Mouse (Mus musculus) right cerebral cortex, postnatal 36 days (tissue): Measurements from ENCODE around the gene Cfap61.

Experiments
- DNase-seq, 2 experiments: peaks; one replicate each; pipeline ENCODE4 v3.0.0; 2022; ENCODE audit warnings: low spot score in 2 of 2, mixed read lengths in 1 of 2

Gene Cfap61

DNA sequence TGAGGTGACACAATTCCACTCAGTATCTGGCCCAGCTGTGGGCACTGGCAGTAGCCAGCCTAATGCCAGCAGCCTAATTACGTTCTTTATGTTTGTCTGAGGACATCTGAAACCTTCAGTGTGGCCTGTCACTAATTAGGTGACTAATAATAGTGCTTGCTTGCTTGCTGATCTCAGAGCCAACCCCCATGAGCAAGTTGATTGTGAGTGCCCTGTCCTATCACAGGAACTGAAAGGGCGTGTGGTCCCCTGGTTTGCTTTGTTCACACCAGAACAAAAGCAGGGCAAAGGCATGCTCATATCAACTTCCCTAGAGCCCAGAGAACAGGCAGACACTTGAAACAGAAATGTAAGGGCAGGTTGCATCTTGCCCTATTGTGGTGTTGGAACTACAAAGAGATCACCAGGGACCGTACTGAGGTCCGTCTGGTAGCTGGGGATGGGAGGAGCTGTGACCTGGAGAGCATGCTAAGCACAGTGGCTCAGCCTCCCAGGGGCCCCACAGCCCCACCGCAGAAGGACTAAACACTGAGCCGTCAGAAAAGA lies 148.8 kb downstream of the Cfap61 start:
- DNase-seq: no peak

DNA sequence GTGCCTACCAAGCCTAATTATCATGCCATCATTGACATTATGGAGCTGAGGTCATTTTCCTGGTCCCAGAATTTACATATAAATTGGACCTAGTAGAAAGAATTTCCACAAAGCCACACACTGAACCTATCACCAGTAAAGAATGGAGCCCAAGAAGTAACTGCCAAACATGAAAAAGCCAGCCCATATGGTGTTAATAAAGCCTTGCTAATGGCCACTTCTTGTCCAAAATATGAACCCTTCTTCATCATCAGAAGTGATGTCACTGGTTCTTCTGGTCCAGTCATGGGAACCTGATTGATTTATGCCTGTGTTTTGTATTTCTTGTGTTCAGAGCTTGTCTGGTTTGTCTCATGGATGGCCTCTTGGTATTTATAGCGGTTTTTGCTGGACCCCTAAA lies 152.8 kb downstream of the Cfap61 start:
- DNase-seq: no peak

DNA sequence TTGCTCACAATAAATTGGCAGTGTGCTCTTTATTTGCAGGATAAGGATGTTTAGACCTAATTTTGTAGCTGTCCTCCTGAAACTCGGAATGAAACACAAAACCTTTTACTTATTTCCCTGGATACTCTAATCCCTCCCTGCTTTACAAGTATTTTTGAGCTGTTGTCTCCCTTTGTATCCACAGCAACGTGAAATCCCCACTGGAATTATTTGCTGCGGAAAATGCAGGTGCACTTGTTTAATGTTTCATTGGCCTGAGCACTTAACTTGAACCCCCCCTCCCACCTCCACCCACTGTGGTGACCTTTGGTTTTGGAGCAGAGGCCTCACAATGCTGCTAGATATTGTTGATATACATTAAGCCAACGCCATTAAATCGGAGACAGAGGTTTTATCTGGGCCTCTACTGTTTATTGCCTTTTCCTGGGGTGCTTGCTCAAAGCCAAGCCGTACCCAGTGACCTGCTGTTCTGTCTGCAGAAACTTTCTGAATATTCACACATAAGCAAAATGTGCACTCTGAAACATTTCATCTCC lies 154.6 kb downstream of the Cfap61 start:
- DNase-seq: no peak

DNA sequence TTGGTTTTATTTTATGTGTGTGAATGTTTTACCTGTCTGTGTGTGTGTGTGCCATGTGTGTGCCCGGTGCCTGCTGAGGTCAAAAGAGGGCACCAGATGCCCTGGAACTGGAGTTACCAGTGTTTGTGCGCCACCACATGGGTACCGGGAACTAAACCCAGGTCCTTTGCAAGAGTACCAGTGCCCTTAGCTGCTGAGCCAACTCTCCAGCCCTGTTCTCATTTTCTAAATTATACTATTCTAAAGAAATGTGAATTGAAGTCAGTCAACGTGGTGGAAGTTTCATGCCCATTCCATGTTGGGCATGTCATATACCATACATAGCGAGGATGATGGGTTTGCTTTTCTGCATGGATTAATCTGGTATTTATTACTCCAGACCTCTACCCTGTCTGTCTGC lies 162.9 kb downstream of the Cfap61 start:
- DNase-seq: no peak

DNA sequence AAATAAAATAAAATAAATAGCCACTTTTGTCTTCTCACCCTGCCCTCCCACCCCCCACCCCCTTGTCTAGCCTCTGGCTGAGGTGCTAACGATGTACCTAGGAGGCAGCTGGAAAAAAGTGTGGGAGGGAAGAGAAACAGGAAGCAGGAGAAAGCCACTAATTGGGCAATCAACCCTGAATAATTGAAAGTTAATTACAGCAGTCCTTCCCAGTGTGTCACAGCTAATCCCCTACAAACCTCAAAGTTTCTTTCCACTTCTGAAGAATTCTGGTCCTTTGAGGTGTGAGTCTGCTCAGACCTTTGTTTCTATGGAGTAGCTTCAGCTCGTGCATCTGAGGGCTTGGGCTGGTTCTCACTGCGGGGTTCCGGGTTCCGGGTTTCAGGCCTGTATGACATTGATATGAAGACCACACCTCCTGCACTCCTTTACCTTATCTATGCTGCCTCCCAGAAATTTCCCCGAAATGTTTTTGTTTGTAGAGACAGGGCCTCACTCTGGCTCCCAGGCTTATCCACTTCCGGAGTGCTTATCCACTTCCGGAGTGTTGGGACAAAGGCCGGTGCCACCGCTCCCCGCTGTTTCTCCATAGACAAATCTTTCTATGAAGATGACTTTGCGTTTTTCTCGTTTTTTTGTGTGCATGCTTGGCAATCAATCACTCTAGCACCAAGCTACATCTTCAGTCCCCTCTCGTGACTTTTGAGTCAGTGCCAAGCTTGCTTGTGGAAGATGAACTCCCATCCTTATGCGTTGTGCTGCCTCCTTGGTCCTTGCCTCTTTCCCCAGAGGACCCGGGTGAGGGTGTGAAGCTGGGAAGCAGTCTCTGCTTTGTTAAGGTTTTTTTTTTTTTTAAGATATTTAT lies 164.5 kb downstream of the Cfap61 start:
- DNase-seq: no peak

DNA sequence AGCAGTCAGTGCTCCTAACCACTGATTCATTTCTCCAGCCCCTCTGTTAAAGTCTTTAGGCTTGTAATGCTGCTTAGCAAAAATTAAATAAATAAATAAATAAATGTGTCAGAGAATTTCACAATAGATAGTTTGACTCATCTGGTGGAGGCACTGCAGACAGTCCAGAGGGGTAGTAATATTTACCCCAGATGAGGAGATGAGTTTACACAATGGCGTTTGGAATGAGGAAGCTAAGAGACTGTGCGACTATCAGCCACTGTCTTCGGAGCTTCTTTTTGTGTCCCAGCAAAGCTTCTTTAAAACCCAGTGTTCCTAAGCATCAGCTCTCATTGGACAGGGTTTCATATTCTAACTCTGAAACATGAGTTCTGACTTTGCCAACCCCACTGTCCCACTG lies 165.3 kb downstream of the Cfap61 start:
- no peak for DNase-seq

DNA sequence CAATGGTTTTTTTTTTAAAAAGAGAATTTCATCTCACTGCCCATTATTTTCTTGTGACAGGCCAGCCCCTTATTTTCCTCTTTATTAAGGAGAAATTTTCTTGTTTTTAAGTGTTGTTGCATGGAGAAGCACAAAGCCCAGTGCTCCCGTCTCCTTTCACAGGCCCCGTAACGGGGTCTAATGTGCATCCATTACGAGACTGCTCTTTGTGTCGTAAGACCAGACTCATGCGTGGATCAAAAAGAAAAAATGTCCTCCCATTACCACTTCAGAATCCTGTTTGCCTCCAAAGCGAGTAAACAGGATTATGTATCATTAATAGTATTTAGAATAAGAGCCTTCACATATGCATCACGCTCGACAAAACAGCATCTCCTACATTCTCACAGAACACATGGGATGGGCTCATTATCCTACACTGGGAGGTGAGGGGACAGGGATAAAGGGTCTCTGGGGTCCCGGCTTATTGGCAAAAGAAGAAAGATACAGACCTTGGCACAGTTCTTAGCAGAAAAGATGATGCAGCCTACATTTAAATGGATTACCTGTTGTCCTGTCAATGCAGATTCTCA lies 166.0 kb downstream of the Cfap61 start:
- DNase-seq: no peak

DNA sequence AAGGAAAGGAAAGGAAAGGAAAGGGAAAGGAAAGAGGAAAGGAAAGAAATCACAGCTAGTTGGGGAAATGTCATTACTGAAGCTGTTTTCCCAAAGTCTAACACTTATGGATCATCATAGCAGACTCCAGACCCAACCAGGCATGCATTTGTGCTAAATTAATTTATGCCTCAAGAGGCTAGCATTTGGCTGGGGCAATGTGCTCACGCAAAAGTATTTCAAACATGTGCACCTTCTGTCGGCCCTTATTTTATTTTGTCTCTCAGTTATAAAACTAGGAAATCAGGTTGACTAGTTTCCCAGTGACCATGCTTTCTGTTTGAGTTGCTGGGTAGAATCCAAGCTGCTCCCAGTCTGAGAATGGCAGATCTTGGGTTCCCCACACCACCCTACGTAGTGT lies 168.0 kb downstream of the Cfap61 start:
- no peak for DNase-seq

DNA sequence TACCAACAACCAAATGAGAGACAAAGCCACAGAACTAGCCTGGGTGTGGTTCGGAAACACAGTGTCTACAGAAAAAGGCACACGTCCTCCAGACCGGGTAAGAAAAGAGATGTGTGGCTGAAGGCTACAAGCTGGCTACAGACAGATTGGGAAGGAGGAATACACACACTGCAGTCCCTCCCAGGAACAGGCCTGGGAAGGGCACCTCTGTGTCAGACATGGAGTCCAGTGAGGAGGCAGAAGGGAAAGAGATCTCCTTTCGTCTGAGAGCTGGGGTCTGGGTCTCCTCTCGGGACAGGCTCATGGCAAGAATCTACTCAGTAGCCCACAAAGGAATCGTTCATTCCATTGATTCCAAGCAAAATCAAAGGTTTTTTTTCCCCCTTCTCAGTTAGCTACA lies 170.8 kb downstream of the Cfap61 start:
- DNase-seq: no peak

DNA sequence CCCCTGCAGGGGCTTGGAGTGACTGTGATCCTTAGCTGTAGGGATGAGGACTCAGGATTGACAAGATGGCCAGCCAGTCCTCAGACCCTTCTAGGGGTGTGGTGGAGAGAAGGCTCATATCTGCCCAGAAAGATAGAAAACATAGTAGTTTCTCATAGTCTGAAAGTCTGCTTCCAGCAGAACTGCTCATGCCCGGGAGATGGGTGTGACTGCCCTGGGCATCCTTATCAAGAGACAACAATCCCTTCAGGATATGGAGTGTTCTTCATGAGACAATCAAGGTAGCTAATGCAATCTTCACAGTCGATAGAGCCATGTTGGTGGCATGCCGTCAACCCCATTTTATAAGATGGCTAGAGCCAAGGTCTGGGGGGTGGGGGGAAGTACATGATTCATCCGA lies 173.4 kb downstream of the Cfap61 start:
- DNase-seq: no peak

DNA sequence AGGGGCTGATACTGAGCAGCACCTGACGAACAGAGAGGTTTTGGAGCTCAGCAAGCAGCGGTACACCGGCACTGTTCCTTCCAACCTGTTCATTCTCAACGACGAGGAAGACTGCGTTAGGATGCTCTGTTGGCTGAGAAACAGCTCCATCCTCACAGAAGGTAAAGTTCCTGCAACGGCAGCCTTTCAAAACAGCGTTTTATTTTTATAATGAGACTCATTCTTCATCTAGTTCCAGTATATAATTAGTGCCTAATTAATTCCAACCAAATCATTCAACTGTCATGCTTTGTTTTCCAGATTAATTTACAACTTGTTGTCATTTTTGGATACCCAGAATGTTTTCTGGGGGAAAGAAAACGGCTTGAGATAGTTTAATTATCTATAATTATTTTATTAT lies 175.3 kb downstream of the Cfap61 start:
- DNase-seq: no peak

DNA sequence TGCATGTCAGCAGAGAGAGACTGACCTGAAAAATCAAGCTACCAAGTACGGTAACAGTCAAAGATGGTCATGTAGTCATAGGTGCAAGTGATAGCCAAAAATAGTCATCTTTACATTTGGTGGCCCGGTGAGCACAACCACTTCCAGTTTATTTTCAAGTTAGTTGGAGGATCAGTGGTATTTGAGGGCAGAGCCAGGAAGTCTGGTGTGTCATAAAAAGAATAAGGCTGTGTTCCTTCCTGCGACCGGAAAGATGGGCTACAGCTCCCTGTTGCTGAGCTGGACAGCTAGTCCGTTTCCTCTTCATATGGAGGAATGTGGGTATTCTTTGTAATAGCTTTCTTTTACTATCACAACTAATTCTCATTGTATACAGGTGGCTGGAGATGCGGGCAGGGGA lies 181.7 kb downstream of the Cfap61 start:
- no peak for DNase-seq

DNA sequence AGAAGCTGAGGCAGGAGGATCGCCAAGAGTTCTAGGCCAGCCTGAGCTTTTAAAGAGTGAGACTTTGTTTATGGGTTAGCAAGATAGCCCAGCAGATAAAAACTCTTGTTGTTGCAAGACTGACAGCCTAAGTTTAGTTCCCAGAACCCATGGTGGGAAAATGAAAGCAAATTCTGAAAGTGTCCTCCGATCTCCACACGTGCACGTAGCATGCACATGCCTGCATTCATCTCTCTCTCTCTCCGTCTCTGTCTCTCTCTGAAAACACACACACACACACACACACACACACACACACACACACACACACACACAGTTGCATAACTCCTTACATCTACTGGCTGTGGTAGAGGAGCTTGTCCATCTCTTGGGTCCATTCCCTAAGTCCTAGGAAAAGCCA lies 182.1 kb downstream of the Cfap61 start:
- no peak for DNase-seq

DNA sequence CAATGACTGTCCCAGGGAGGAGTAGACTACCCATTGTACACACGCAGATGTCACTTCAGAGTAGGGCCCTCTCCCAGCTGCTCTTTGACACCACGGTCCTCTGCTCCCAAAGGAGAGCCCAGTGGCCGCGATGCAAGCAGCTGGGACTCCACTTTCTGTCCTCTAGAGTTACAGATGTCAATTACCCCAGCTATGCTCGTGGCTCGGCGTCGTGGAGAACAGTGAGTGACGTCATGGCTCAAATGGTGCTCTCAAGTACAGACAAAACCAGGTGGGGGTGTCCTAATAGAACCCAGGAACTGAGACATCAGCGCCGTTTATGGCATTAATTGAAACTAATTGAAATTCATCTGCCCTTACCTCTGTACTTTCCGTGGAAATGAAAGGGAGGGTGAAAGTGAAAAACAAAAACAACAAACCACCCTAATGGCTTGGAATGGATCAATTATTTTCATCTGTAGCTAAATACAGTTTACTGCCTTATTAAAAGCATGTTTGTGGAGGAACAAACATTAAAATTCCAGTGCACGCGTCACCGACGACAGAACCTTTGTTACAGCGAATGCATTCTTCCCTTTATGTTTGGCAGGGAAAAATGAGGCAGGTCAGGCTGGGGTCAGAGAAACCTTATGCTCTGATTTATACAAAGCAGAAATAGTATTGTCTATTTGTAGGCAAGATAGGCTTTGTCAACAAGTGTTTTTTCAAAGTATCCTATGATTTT lies 182.8 kb downstream of the Cfap61 start:
- no peak for DNase-seq

DNA sequence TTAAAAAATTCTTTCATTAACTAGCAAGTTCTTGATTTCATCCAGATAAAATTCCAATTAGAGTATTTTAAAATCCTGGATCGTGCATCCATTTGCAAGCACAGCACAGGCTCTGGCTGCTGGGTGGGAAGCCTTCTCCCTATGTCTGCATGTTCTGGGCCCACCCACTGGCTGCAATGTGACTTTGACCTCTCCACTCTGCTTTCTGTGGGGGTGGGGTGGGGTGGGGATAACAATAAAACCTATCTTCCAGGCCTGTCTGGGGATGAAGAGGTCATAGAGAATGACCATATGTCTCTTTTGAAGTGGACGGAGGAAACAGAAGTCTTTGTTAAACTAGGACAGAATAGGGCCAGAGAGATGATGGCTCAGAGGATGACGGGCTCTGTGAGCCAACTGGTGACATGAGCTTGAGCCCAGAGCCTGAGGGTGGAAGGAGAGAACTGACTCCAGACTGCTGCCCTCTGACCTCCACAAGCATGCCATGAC lies 183.4 kb downstream of the Cfap61 start:
- no peak for DNase-seq

DNA sequence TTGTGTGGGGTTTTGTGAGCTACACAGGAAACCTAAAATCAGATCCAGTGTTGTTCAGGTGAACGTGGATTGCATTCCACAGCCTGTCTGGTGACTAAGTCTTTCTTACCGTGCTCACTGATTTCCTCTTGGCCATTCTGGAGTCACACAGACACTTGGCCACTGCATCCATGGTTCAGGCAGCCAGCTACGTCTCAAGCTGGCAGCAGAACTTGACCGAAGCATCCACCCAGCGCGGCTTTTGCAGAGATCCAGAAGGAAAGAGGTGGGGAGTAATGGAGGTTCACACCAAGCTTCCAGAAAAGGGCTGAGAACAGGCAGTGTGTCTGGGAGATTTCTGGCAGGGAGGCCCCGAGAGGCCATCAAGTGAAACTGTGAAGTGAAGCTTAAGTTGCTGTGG lies 187.0 kb downstream of the Cfap61 start:
- no peak for DNase-seq

DNA sequence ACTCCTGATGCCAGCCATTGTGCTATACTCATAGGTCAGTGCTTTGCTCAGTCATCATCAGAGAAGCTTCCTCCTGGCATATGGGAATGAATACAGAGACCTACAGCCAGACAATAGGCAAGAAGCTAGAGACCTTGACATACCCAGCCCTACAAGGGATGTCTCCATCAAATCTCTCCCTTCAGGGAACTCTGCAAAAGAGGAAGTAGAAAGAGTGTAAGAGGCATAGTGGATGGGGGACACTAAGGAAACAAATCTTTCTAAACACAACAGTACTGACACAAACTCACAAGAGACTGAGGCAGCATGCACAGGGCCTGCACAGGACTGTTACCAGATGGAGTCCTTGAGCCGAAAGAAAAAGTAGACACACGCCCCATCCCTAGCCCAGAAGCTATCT lies 190.5 kb downstream of the Cfap61 start:
- no peak for DNase-seq

DNA sequence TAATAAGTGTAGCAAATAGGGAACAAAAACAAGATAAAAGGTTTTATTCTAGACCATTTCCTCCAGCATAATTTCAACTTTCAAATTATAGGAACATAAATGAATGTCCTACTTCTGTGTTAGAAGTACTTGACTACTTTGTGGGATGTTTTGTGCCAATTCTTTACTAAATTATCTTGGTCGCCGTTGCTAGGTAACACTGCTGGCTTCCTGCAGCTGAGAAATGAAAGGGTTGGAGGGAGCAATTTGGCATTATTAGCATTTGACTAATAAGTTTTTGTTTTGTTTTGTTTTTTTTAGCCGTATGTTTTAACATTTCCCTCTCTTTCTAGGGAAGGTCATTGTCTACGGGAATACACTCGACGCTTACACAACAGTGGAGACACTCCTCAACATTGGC lies 194.0 kb downstream of the Cfap61 start:
- no peak for DNase-seq

DNA sequence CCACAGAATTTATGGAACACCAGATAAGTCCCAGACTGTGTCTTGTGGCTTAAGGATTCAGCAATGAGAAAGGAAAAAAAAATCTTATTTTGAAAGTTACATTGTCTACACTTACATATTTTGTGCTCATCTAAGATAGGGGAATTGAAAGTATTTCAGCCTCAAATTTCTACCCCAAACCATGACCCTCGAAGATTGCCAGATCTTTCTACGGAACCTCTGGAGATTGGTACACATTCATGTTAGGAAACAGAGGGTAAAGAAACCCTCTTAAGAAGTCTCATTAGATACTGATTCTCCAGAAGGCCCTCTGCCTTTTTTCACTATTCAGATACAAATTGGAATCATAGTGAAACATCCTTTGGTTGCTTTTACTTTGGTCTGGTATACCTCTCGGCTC lies 195.9 kb downstream of the Cfap61 start:
- DNase-seq: no peak

DNA sequence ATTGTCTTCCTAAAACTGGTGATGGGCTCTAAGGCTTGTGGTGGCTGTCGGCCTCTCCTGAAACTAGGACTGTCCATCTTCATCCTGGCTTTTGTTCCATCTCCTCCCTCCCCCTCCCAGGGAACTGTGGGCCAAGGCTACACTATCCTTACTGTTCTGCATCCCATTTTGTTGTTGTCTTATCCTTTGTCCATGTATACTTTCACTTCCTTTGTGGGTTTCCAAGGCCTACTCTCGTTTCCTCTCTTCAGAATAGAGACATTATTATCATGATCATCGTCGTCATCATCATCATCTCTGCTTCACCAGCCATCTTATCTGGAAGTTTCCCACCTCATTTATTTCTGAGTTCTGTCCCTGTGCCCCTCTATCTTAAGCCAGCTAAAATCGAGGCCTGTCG lies 199.7 kb downstream of the Cfap61 start:
- no peak for DNase-seq

DNA sequence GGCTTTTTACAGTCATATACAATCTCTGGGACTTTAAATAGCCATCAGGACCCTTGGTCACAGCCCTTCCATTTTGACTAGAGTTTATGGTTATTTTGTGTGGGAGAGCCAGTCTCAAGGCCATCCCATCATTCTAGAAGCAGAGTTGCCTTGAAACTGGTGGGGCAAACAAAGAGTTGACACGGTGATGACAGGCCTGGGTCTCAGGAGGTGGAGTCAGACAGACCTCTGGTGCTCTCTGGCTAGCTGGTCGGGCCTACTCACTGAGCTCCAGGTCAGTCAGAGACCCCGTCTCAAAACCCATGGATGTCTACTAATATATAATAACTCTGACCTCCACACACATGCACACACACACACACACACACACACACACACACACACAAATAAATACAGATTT lies 206.1 kb downstream of the Cfap61 start:
- no peak for DNase-seq

DNA sequence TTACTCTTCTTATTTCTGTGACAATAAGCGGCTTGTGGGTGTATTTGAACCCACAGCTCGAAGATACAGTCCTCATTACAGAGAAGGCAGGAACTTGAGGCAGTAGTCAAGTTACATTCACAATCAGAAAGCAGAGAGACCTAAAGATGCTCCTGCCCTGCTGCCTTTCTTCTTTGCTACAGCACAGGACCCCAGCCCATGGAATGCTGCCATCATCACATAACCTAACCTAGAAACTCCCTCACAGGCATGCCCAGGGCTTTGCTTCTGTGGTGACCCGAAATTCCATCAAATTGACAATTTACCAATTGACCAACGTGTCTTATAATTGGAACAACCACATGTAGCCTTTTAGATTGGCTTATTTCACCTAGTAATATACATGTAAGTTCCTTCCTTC lies 212.7 kb downstream of the Cfap61 start:
- no peak for DNase-seq
